Mouse (Mus musculus) myocyte (in vitro differentiated cells): ENCODE measurements around the gene Maats1. TPM values are rescaled to one million over a fixed set of nuclear protein-coding genes. Genes with fewer than 3 reads are reported as not detected.

Source experiments
- H3K27me3 ChIP-seq: one replicate; pipeline ENCODE4 v1.6.1; 2011; ENCODE audit not compliant: control insufficient read depth, insufficient read depth, insufficient read length
- H3K36me3 ChIP-seq: one replicate; pipeline ENCODE4 v1.6.1; 2011; ENCODE audit not compliant: control insufficient read depth, insufficient read depth
- H3K4me2 ChIP-seq: one replicate; pipeline ENCODE4 v1.6.1; 2011; ENCODE audit warnings: low read depth, control low read depth
- H3K4me3 ChIP-seq: one replicate; pipeline ENCODE4 v1.5.1; 2011; ENCODE audit warnings: mild to moderate bottlenecking, control low read depth, moderate library complexity
- H3K79me2 ChIP-seq: one replicate; pipeline ENCODE4 v1.6.1; 2011; ENCODE audit not compliant: control insufficient read depth, insufficient read depth
- H3ac ChIP-seq: one replicate; pipeline ENCODE4 v1.6.1; 2011; ENCODE audit not compliant: control insufficient read depth, insufficient read length
- CEBPB ChIP-seq: IDR thresholded peaks from 2 replicates; pipeline ENCODE4 v1.6.1; 2011; ENCODE audit warnings: mild to moderate bottlenecking, moderate library complexity; ENCODE audit not compliant: poor library complexity, insufficient read depth, severe bottlenecking
- E2F4 ChIP-seq: IDR thresholded peaks from one replicate; pipeline ENCODE4 v1.6.1; 2011; ENCODE audit warnings: mild to moderate bottlenecking, control low read depth, moderate library complexity; ENCODE audit not compliant: insufficient read depth
- MAX ChIP-seq: IDR thresholded peaks from one replicate; pipeline ENCODE4 v1.6.1; 2011; ENCODE audit warnings: low read depth, mild to moderate bottlenecking, control low read depth
- MYOD1 ChIP-seq, 3 experiments: IDR thresholded peaks; one replicate each; pipeline ENCODE4 v1.6.1; 2011; ENCODE audit warnings: control low read depth in 2 of 3, low read depth in 2 of 3, mild to moderate bottlenecking in 2 of 3, moderate library complexity in 1 of 3; ENCODE audit not compliant: insufficient read length in 2 of 3, control insufficient read depth in 1 of 3
- MYOG ChIP-seq, 3 experiments: IDR thresholded peaks; one replicate each; pipeline ENCODE4 v1.6.1; 2011; ENCODE audit warnings: control low read depth in 2 of 3, low read depth in 2 of 3, mild to moderate bottlenecking in 2 of 3; ENCODE audit not compliant: insufficient read length in 2 of 3, control insufficient read depth in 1 of 3, insufficient read depth in 1 of 3
- POLR2A ChIP-seq: IDR thresholded peaks from one replicate; pipeline ENCODE4 v1.6.1; 2011; ENCODE audit warnings: low read depth, mild to moderate bottlenecking, control low read depth, moderate library complexity; ENCODE audit not compliant: insufficient read length
- POLR2AphosphoS2 ChIP-seq: IDR thresholded peaks from one replicate; pipeline ENCODE4 v1.6.1; 2011; ENCODE audit warnings: low read depth, control low read depth; ENCODE audit not compliant: insufficient read length
- REST ChIP-seq: IDR thresholded peaks from one replicate; pipeline ENCODE4 v1.6.1; 2011; ENCODE audit warnings: mild to moderate bottlenecking, control low read depth, moderate library complexity; ENCODE audit not compliant: insufficient read depth, insufficient read length
- SRF ChIP-seq: IDR thresholded peaks from one replicate; pipeline ENCODE4 v1.6.1; 2011; ENCODE audit warnings: low read depth; ENCODE audit not compliant: control insufficient read depth, insufficient read length
- TCF12 ChIP-seq: IDR thresholded peaks from one replicate; pipeline ENCODE4 v1.6.1; 2011; ENCODE audit warnings: mild to moderate bottlenecking, control low read depth; ENCODE audit not compliant: poor library complexity, insufficient read depth, severe bottlenecking
- TCF3 ChIP-seq: IDR thresholded peaks from one replicate; pipeline ENCODE4 v1.6.1; 2011; ENCODE audit warnings: low read depth, control low read depth; ENCODE audit not compliant: insufficient read length
- USF1 ChIP-seq: IDR thresholded peaks from one replicate; pipeline ENCODE4 v1.6.1; 2011; ENCODE audit warnings: low read depth, mild to moderate bottlenecking, control low read depth, moderate library complexity
- polyA plus RNA-seq: library from polyadenylated mRNA; unstranded; fragments of >200 nt; fragmentation: generic; extraction: Trizol; gene quantifications from one replicate; pipeline ENCODE4 v1.2.1, GENCODE M21; 2012; ENCODE audit warnings: missing spikeins

Maats1 gene
- polyA plus RNA-seq, 1 experiment, result 1.1 TPM

DNA sequence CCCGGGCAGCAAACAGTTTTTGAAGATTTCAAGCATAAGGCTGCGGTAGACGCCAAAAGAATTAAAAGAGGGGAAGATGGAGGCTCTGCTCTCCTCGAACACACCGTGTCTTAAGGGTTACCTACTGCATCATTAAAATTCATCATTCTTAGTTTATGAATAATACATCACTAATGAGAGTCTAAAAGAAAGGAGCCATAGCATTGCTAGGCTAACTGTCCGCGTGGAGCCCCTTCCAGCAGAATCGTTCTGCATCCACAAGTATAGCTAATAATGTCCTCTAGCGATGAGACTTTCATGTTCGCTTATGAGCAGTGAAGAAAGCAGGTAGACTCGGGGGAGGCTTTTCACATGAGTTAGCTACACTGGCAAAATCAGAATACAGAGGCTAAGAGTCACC lies 33.7 kb downstream of the Maats1 start:
- Histone ChIP-seq H3K36me3 (no peaks in the 10 kb centered on the region), H3ac (no peak overlapping the region), H3K27me3 (no peaks in the 10 kb centered on the region), H3K4me3 (no peak overlapping the region), H3K4me2 (no peak overlapping the region), H3K79me2 (no peaks in the 10 kb centered on the region)
- TF ChIP-seq USF1, result no peak
- TF ChIP-seq MYOG (IDR thresholded peaks at IDR 0.05; ENCODE audit: control insufficient read depth in 1 of 3, insufficient read depth in 1 of 3, insufficient read length in 2 of 3, low read depth in 2 of 3), result no peak
- TF ChIP-seq SRF, result no peak
- TF ChIP-seq MAX, result no peak
- TF ChIP-seq TCF12, result no peak
- TF ChIP-seq E2F4, result no peak
- TF ChIP-seq POLR2A, result no peak
- TF ChIP-seq MYOD1 (IDR thresholded peaks at IDR 0.05; ENCODE audit: control insufficient read depth in 1 of 3, insufficient read length in 2 of 3, low read depth in 2 of 3), result no peak
- no peak for TF ChIP-seq TCF3
- TF ChIP-seq CEBPB, result no peak

DNA sequence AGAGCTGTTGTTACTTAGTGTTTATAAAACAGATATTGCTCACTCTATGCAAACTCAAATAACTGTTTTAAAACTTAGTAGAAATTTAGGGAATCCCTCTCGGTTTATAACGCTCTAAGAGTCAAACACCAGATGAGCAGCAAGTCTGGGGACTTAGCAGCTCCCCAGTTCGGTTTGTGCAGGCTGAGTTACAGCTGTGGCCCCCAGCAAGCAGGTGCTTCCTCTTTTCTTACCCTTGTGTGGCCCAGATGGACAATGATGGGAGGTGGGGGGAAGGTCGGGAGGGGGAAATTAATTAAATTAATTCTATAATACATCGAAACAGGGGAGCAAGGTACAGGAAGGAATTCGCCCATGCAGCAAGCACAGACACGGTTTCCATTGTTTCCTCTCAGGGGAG lies 34.3 kb downstream of the Maats1 start:
- no peak overlapping the region for H3K4me2 ChIP-seq
- no peaks in the 10 kb centered on the region for H3K79me2 ChIP-seq
- H3K27me3 ChIP-seq, result no peaks in the 10 kb centered on the region
- TF ChIP-seq MAX, result no peak
- TF ChIP-seq TCF12, result no peak
- TF ChIP-seq MYOG (IDR thresholded peaks at IDR 0.05; ENCODE audit: control insufficient read depth in 1 of 3, insufficient read depth in 1 of 3, insufficient read length in 2 of 3, low read depth in 2 of 3), result no peak
- no peak for TF ChIP-seq CEBPB
- no peak for TF ChIP-seq POLR2A
- no peak for TF ChIP-seq USF1
- no peak for TF ChIP-seq TCF3
- TF ChIP-seq REST, result no peak
- TF ChIP-seq MYOD1 (IDR thresholded peaks at IDR 0.05; ENCODE audit: control insufficient read depth in 1 of 3, insufficient read length in 2 of 3, low read depth in 2 of 3), result no peak
- TF ChIP-seq POLR2AphosphoS2, result no peak
- TF ChIP-seq E2F4, result no peak
- no peak for TF ChIP-seq SRF
- H3ac ChIP-seq, result no peak overlapping the region
- no peaks in the 10 kb centered on the region for H3K36me3 ChIP-seq
- no peak overlapping the region for H3K4me3 ChIP-seq

DNA sequence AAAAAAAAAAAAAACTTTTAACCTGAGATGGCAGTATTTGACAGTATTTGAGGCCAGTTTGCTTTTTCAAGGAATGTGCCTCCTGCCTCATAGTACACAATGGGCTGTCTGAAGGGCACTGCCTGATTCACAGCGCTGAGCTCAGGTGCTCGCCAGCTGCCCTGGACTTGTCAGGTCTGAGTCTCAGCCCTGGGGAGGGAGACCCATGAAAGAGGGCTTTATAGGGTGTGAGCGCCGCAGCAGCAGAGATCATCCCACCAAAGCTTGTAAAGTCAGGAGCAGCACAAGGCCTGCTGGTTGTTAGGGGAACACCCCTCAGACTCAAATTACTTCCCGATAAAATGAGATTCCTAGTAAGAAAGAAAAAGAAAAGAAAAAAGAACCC lies 34.7 kb downstream of the Maats1 start:
- Histone ChIP-seq H3K36me3 (no peaks in the 10 kb centered on the region), H3K27me3 (no peaks in the 10 kb centered on the region), H3K4me2 (no peak overlapping the region), H3K4me3 (no peak overlapping the region), H3K79me2 (no peaks in the 10 kb centered on the region), H3ac (no peak overlapping the region)
- TF ChIP-seq REST (no peak), E2F4 (no peak), TCF3 (no peak), SRF (no peak)

DNA sequence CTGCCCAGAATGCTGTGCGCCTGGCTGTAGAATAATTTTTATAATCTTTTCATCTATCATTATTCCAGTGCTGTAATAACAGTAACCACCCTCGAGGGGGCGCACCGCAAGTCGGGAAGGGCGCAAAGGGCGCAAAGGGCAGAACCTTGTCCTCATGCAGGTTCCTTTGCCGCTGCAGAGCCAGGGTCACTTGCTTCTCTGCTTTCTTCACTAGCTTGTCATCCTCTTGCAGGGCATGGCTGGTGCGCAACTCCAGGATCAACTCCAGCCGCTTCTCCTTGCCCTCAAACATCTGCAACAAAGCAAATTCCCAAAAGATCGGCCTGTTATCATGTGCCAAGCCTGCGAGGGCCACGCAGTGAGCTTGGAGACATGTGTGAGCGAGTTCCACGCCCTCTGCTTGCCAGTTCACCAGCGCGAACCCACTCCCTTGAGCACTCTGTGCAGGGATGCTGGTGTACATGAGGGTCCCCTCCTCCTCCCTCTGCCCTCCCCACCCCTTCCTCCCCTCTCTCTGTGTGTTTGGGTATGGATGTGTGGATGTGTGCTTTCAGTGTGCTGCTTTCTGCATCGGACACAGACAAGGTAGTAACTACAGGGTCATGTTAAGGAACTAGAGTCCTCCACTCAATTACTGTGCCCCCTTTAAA lies 35.2 kb downstream of the Maats1 start:
- TF ChIP-seq E2F4 (no peak), MYOD1 (IDR thresholded peaks at IDR 0.05; ENCODE audit: control insufficient read depth in 1 of 3, insufficient read length in 2 of 3, low read depth in 2 of 3) (no peak), TCF3 (no peak), CEBPB (no peak), SRF (no peak)
- H3K4me2 ChIP-seq, result no peak overlapping the region
- no peaks in the 10 kb centered on the region for H3K79me2 ChIP-seq
- no peak overlapping the region for H3ac ChIP-seq
- H3K27me3 ChIP-seq, result no peaks in the 10 kb centered on the region
- H3K4me3 ChIP-seq, result no peak overlapping the region
- no peaks in the 10 kb centered on the region for H3K36me3 ChIP-seq

DNA sequence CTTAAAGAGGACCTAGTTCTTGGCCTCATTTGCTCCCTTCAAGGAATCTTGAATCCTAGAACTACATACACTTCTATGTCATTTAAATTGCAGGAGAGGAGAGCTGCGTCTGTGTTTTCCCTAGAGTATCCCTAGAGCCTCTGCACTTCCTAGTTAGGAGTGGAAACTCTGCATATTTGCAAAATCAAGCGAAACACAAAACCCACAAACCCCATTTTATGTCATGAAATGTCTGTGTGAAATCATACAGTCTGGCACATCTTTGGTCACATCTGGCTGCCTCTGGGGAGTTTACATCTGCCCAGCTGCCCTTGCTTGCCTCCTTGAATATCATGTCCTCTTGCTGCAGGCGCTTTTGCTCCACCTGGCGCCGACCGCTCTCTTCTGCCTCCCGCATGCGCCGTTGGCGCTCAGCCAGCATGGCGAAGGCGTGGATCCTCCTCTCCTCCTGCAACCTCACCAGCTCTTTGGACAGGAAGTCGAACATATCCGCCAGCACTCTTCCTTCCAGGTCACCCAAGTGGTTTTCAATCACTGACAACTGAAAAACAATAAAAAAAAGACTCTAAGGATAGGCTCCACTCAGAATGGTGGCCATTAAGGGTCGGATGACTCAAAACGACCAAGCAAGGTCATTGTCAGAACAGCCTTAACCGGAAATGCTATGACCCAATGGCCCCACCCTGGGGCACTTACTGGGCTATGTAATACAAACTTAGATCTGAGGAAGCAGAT lies 37.3 kb downstream of the Maats1 start:
- H3K4me2 ChIP-seq, result no peak overlapping the region
- no peak for TF ChIP-seq CEBPB
- no peak for TF ChIP-seq REST
- no peak for TF ChIP-seq SRF
- no peak for TF ChIP-seq POLR2AphosphoS2
- TF ChIP-seq MYOD1 (IDR thresholded peaks at IDR 0.05; ENCODE audit: control insufficient read depth in 1 of 3, insufficient read length in 2 of 3, low read depth in 2 of 3), result no peak
- TF ChIP-seq TCF12, result no peak
- TF ChIP-seq MYOG (IDR thresholded peaks at IDR 0.05; ENCODE audit: control insufficient read depth in 1 of 3, insufficient read depth in 1 of 3, insufficient read length in 2 of 3, low read depth in 2 of 3), result no peak
- no peak for TF ChIP-seq USF1
- no peak for TF ChIP-seq E2F4
- TF ChIP-seq POLR2A, result no peak
- no peak for TF ChIP-seq TCF3
- no peak for TF ChIP-seq MAX
- no peaks in the 10 kb centered on the region for H3K36me3 ChIP-seq
- no peaks in the 10 kb centered on the region for H3K79me2 ChIP-seq
- no peak overlapping the region for H3ac ChIP-seq
- H3K27me3 ChIP-seq, result no peaks in the 10 kb centered on the region
- no peak overlapping the region for H3K4me3 ChIP-seq
